ENCODE assay signal across 21 mouse cellular contexts in genomic region chr16:93912808-93913207, GRCm38 (mm10). TPM values are rescaled to one million over a fixed set of nuclear protein-coding genes. Genes with fewer than 3 reads are reported as not detected.
DNase-seq lines count a peak whose midpoint lies in the region; ATAC-seq and TF ChIP-seq lines count a peak whose summit lies in the region.
"Had no signal": no experiment of that assay in that cellular context is flagged by ENCODE, and none has a peak within 500 bp of the region (broad histone marks: within the 10 kb centered on the region; RNA-seq: fewer than 3 reads in every experiment).

No protein-coding gene starts in this region.

- no peak overlapping the region for H3K9ac ChIP-seq in kidney, embryonic 15.5 days
- no peak overlapping the region for H3K9ac ChIP-seq in liver, postnatal 0 days (replicated peaks)
- H3K9ac ChIP-seq in liver, embryonic 12.5 days = no peak overlapping the region
- H3K9ac ChIP-seq: embryonic facial prominence, embryonic 15.5 days; hindbrain, embryonic 12.5 days had no signal

- H3K9me3 ChIP-seq in kidney, embryonic 15.5 days (replicated peaks) = no peaks in the 10 kb centered on the region
- H3K9me3 ChIP-seq in liver, postnatal 0 days (ENCODE audit: low read length) = no peaks in the 10 kb centered on the region
- no peaks in the 10 kb centered on the region for H3K9me3 ChIP-seq in liver, embryonic 12.5 days (replicated peaks)
- H3K9me3 ChIP-seq: embryonic facial prominence, embryonic 15.5 days; forebrain, embryonic 10.5 days; hindbrain, embryonic 12.5 days had no signal

- H3K27ac ChIP-seq in kidney, embryonic 15.5 days = peak overlapping the region; percentile 81
- 0 out of 2 replicates have a peak overlapping the region, but pooled peaks have one; percentile 22 for H3K27ac ChIP-seq in liver, postnatal 0 days (ENCODE audit: low read depth)
- H3K27ac ChIP-seq in liver, embryonic 12.5 days = no peak overlapping the region
- H3K27ac ChIP-seq: embryonic facial prominence, embryonic 15.5 days; forebrain, embryonic 10.5 days; gastrocnemius, adult 2 months; hindbrain, embryonic 12.5 days had no signal

- H3K27me3 ChIP-seq in kidney, embryonic 15.5 days = no peaks in the 10 kb centered on the region
- no peaks in the 10 kb centered on the region for H3K27me3 ChIP-seq in liver, postnatal 0 days (ENCODE audit: insufficient read depth, low read length)
- H3K27me3 ChIP-seq in liver, embryonic 12.5 days (replicated peaks) = no peaks in the 10 kb centered on the region
- H3K27me3 ChIP-seq: embryonic facial prominence, embryonic 15.5 days; hindbrain, embryonic 12.5 days had no signal

- no peak overlapping the region for H3K4me3 ChIP-seq in kidney, embryonic 15.5 days (replicated peaks)
- H3K4me3 ChIP-seq in liver, postnatal 0 days (ENCODE audit: low read depth, low read length) = no peak overlapping the region
- H3K4me3 ChIP-seq in liver, embryonic 12.5 days = no peak overlapping the region
- H3K4me3 ChIP-seq: embryonic facial prominence, embryonic 15.5 days; erythroblast, embryonic 14.5 days; forebrain, embryonic 10.5 days; gastrocnemius, adult 2 months; hindbrain, embryonic 12.5 days had no signal

- WGBS in kidney, embryonic 15.5 days = 54% methylated on average over 3 of the region's 3 CpGs
- 60% methylated on average over 3 of the region's 3 CpGs for WGBS in liver, postnatal 0 days (ENCODE audit: insufficient replicate concordance)
- WGBS in liver, embryonic 12.5 days (ENCODE audit: insufficient replicate concordance) = 73% methylated on average over 3 of the region's 3 CpGs

- peak; percentile 71 for TF ChIP-seq EP300 in liver, postnatal 0 days (IDR thresholded peaks at IDR 0.05; ENCODE audit: low read depth)

- 0 out of 2 replicates have a peak overlapping the region, but pooled peaks have one; percentile 1 for H3K4me2 ChIP-seq in kidney, embryonic 15.5 days
- H3K4me2 ChIP-seq in liver, postnatal 0 days (ENCODE audit: low read depth, low read length) = no peak overlapping the region
- H3K4me2 ChIP-seq in liver, embryonic 12.5 days = no peak overlapping the region
- H3K4me2 ChIP-seq: embryonic facial prominence, embryonic 15.5 days; hindbrain, embryonic 12.5 days had no signal

- H3K36me3 ChIP-seq in kidney, embryonic 15.5 days = no peaks in the 10 kb centered on the region
- H3K36me3 ChIP-seq in liver, postnatal 0 days (replicated peaks; ENCODE audit: insufficient read depth, low read length) = no peaks in the 10 kb centered on the region
- no peaks in the 10 kb centered on the region for H3K36me3 ChIP-seq in liver, embryonic 12.5 days
- H3K36me3 ChIP-seq: embryonic facial prominence, embryonic 15.5 days; hindbrain, embryonic 12.5 days had no signal

- TF ChIP-seq CTCF in liver, postnatal 0 days (IDR thresholded peaks at IDR 0.05; ENCODE audit: low read depth) = no peak

- no peak for DNase-seq in kidney, adult 8-10 months
- no peak for DNase-seq in liver, postnatal 0 days
- peak; percentile 44 for DNase-seq in ES-CJ7 (ENCODE audit: low read depth, low spot score)
- no peak for DNase-seq in layer of hippocampus, adult 9-10 months (ENCODE audit: low spot score)
- DNase-seq: adrenal gland, adult 8-10 months; cerebellum, adult 2 months; cerebellum, postnatal 10 days; embryo, embryonic 11 days; gastrocnemius, adult 2 months; gastrocnemius, postnatal 25 days; heart, postnatal 10 days; heart, postnatal 4 days had no signal

- no peak for ATAC-seq in kidney, embryonic 15.5 days (replicated peaks; ENCODE audit: low FRiP score)
- peak; percentile 75 for ATAC-seq in liver, postnatal 0 days
- ATAC-seq in liver, embryonic 12.5 days = no peak
- ATAC-seq: CD4-positive, CD25-positive, alpha-beta regulatory T cell, adult 4 months; forebrain, embryonic 14.5 days; hindbrain, embryonic 16.5 days had no signal

- H3K4me1 ChIP-seq in kidney, embryonic 15.5 days = peaks cover 27% of the 10 kb centered on the region
- peaks cover 8% of the 10 kb centered on the region for H3K4me1 ChIP-seq in liver, postnatal 0 days (ENCODE audit: insufficient read depth)
- H3K4me1 ChIP-seq in liver, embryonic 12.5 days = peaks cover 14% of the 10 kb centered on the region
- H3K4me1 ChIP-seq: hindbrain, embryonic 12.5 days had no signal

RNA-seq across cellular contexts. Expression of gene Chaf1b, which starts 29.1 kb away (rescaled TPM):
- polyA plus RNA-seq in kidney, embryonic 15.5 days (2015; fragmentation: Nextera tagmentation; extraction: Ambion mirVana) = 74.8 and 78.9 TPM in 2 replicates
- polyA plus RNA-seq in liver, postnatal 0 days (2015; fragmentation: Nextera tagmentation; extraction: Ambion mirVana) = 17.2 and 18.9 TPM in 2 replicates
- 66.9 and 71.2 TPM in 2 replicates for polyA plus RNA-seq in liver, embryonic 12.5 days (2016; fragmentation: Nextera tagmentation; extraction: Ambion mirVana)
